Mouse (Mus musculus) lung, embryonic 16.5 days (tissue): Measurements from ENCODE around the gene 1700001O22Rik. TPM values are rescaled to one million over a fixed set of nuclear protein-coding genes. Genes with fewer than 3 reads are reported as not detected.
A peak's percentile ranks its signal among the peaks of the same experiment; 100 is the strongest.

Experiments
- ATAC-seq: fragments of 200-750 bp; cut with Nextera tagmentation; 2 replicates; pipeline ENCODE4 v1.8.0; 2017; ENCODE audit warnings: low read depth, mild to moderate bottlenecking, moderate library complexity
- H3K27ac ChIP-seq: fragments of 300-500 bp; sonication (generic); 2 replicates; pipeline ENCODE4 v1.5.1; 2014; ENCODE audit warnings: mild to moderate bottlenecking, control low read depth, low read length
- H3K27me3 ChIP-seq: fragments of 300-500 bp; sonication (generic); 2 replicates; pipeline ENCODE4 v1.6.1; 2014; ENCODE audit warnings: low read depth, low read length, mixed read lengths; ENCODE audit not compliant: control insufficient read depth, insufficient read depth
- H3K36me3 ChIP-seq: fragments of 300-500 bp; sonication (generic); 2 replicates; pipeline ENCODE4 v1.6.1; 2014; ENCODE audit warnings: low read length; ENCODE audit not compliant: control insufficient read depth, insufficient read depth
- H3K4me1 ChIP-seq: fragments of 300-500 bp; sonication (generic); replicated peaks from 2 replicates; pipeline ENCODE4 v1.6.1; 2014; ENCODE audit warnings: low read length, mixed read lengths; ENCODE audit not compliant: control insufficient read depth, insufficient read depth
- H3K4me2 ChIP-seq: fragments of 300-500 bp; sonication (generic); 2 replicates; pipeline ENCODE4 v1.6.1; 2014; ENCODE audit warnings: low read depth, low read length, control low read depth
- H3K4me3 ChIP-seq: fragments of 300-500 bp; sonication (generic); 2 replicates; pipeline ENCODE4 v1.5.1; 2014; ENCODE audit warnings: mild to moderate bottlenecking, low read length, control low read depth
- H3K9ac ChIP-seq: fragments of 300-500 bp; sonication (generic); 2 replicates; pipeline ENCODE4 v1.6.1; 2014; ENCODE audit warnings: low read length, control low read depth
- H3K9me3 ChIP-seq: fragments of 300-500 bp; sonication (generic); 2 replicates; pipeline ENCODE4 v1.6.1; 2016; ENCODE audit warnings: low read length; ENCODE audit not compliant: control insufficient read depth
- WGBS: fragments of 180-500 bp; shearing (Covaris S2); extraction: QIAGEN DNeasy Blood & Tissue Kit; methylation state at CpG from one replicate; pipeline ENCODE4 v1.1.7; 2014; 5-methylcytosine and 5-hydroxymethylcytosine counted together
- polyA plus RNA-seq: library from polyadenylated mRNA; unstranded; fragments of >200 nt; fragmentation: Nextera tagmentation; extraction: Ambion mirVana; gene quantifications from 2 replicates; pipeline ENCODE4 v1.2.1, GENCODE M21; 2015

The 1700001O22Rik gene
- polyA plus RNA-seq, 1 experiment from 2014 or later, result 4.2 TPM

GRCm38 (mm10) chr2:30753219-30753618 lies 50.2 kb downstream of the 1700001O22Rik start:
- Histone ChIP-seq H3K36me3 (no peaks in the 10 kb centered on the region), H3K4me3 (no peak overlapping the region), H3K9me3 (peaks cover 6% of the 10 kb centered on the region; the same call in 1 of the 2 replicates), H3K27ac (peak overlapping the region; percentile 43), H3K4me2 (no peak overlapping the region), H3K27me3 (no peaks in the 10 kb centered on the region), H3K9ac (peak overlapping the region; percentile 12), H3K4me1 (peaks cover 24% of the 10 kb centered on the region)
- 12% methylated on average over 18 of the region's 18 CpGs for WGBS
- peak; percentile 80 for ATAC-seq

- Histone ChIP-seq H3K4me1 (peaks cover 17% of the 10 kb centered on the region), H3K27ac (no peak overlapping the region), H3K27me3 (no peaks in the 10 kb centered on the region), H3K36me3 (no peaks in the 10 kb centered on the region), H3K4me2 (no peak overlapping the region), H3K4me3 (no peak overlapping the region), H3K9me3 (peaks cover 6% of the 10 kb centered on the region; the same call in 1 of the 2 replicates), H3K9ac (no peak overlapping the region)
- no peak for ATAC-seq
- 99% methylated on average over 5 of the region's 5 CpGs for WGBS
These were observed 51.0 kb downstream of the 1700001O22Rik start for GRCm38 (mm10) chr2:30752471-30752870.

- Histone ChIP-seq H3K27ac (peak overlapping the region; percentile 64), H3K4me1 (peaks cover 9% of the 10 kb centered on the region), H3K27me3 (no peaks in the 10 kb centered on the region), H3K36me3 (no peaks in the 10 kb centered on the region), H3K4me2 (no peak overlapping the region), H3K4me3 (no peak overlapping the region), H3K9ac (no peak overlapping the region), H3K9me3 (no peaks in the 10 kb centered on the region)
- 45% methylated on average over 5 of the region's 5 CpGs for WGBS
- ATAC-seq, result no peak
These were observed 53.4 kb downstream of the 1700001O22Rik start for GRCm38 (mm10) chr2:30750025-30750424.

GRCm38 (mm10) chr2:30747602-30748162 lies 55.8 kb downstream of the 1700001O22Rik start:
- Histone ChIP-seq H3K27me3 (no peaks in the 10 kb centered on the region), H3K4me2 (no peak overlapping the region), H3K4me3 (no peak overlapping the region), H3K4me1 (peaks cover 16% of the 10 kb centered on the region), H3K27ac (no peak overlapping the region), H3K36me3 (no peaks in the 10 kb centered on the region), H3K9me3 (no peaks in the 10 kb centered on the region), H3K9ac (no peak overlapping the region)
- WGBS, result 62% methylated on average over 4 of the region's 4 CpGs
- no peak for ATAC-seq

Other genes with a start within 250 kb of the 1700001O22Rik start
- gene Cstad, start 208.6 kb downstream of the 1700001O22Rik start, polyA plus RNA-seq, result 0.69 and 1.6 TPM in 2 replicates
- gene Ntmt1, start 4.2 kb upstream of the 1700001O22Rik start, polyA plus RNA-seq, result 76.4 and 76.6 TPM in 2 replicates
- gene Asb6, start 26.7 kb upstream of the 1700001O22Rik start, polyA plus RNA-seq, result 32.7 and 33.5 TPM in 2 replicates
- gene Prrx2, start 31.3 kb upstream of the 1700001O22Rik start, polyA plus RNA-seq, result 7.2 and 9.4 TPM in 2 replicates
- gene Ptges, start 126.2 kb upstream of the 1700001O22Rik start, polyA plus RNA-seq, result 27.9 and 30.3 TPM in 2 replicates
- gene Tor1b, start 149.3 kb upstream of the 1700001O22Rik start, polyA plus RNA-seq, result 35.0 and 38.4 TPM in 2 replicates
- gene Tor1a, start 164.3 kb upstream of the 1700001O22Rik start, polyA plus RNA-seq, result 72.8 and 77.1 TPM in 2 replicates
- 57.6 and 58.9 TPM in 2 replicates for gene BC005624, start 178.5 kb upstream of the 1700001O22Rik start, polyA plus RNA-seq
- gene Usp20, start 178.6 kb upstream of the 1700001O22Rik start, polyA plus RNA-seq, result 16.3 and 16.5 TPM in 2 replicates